Mouse (Mus musculus): ENCODE results near the gene Mmab. TPM values are rescaled to one million over a fixed set of nuclear protein-coding genes. Genes with fewer than 3 reads are reported as not detected.

The Mmab gene
- total and polyA plus RNA-seq, 3 experiments = 10.6 to 23.1 (median 14.5) TPM

GRCm38 (mm10) chr5:114474741-114475491 is 31.1 kb upstream of the Mmab start:
- Histone ChIP-seq H3K36me3 (replicated peaks) (no peaks in the 10 kb centered on the region), H3K27me3 (ENCODE audit: insufficient read depth, low read length) (peaks cover 54% of the 10 kb centered on the region), H3K4me1 (ENCODE audit: insufficient read depth, low read depth, low read length) (no peaks in the 10 kb centered on the region), H3K9me3 (replicated peaks) (no peaks in the 10 kb centered on the region), H3K4me3 (ENCODE audit: low read depth, low read length) (no peak overlapping the region)
- TF ChIP-seq GATA2 (IDR thresholded peaks at IDR 0.05; ENCODE audit: borderline replicate concordance, low read depth, low read length) (no peak), CTCF (IDR thresholded peaks at IDR 0.05; ENCODE audit: low read depth, low read length) (no peak), GATA1 (IDR thresholded peaks at IDR 0.05; ENCODE audit: borderline replicate concordance, low read length) (no peak), TAL1 (conservative IDR thresholded peaks at IDR 0.05; ENCODE audit: low read depth, low read length) (no peak), POLR2AphosphoS5 (IDR thresholded peaks at IDR 0.05; ENCODE audit: insufficient replicate concordance, low read depth, low read length) (no peak)
- no peak for ATAC-seq (ENCODE audit: extremely low read depth, insufficient number of reproducible peaks, low FRiP score, poor library complexity, severe bottlenecking)
- no peak for DNase-seq (ENCODE audit: low spot score)

- Histone ChIP-seq H3K36me3 (replicated peaks) (no peaks in the 10 kb centered on the region), H3K27me3 (ENCODE audit: insufficient read depth, low read length) (peaks cover 51% of the 10 kb centered on the region; the same call in 1 of the 2 replicates), H3K4me1 (ENCODE audit: insufficient read depth, low read depth, low read length) (no peaks in the 10 kb centered on the region), H3K4me3 (ENCODE audit: low read depth, low read length) (no peak overlapping the region), H3K9me3 (replicated peaks) (no peaks in the 10 kb centered on the region)
- TF ChIP-seq TAL1 (conservative IDR thresholded peaks at IDR 0.05; ENCODE audit: low read depth, low read length) (no peak), GATA1 (IDR thresholded peaks at IDR 0.05; ENCODE audit: borderline replicate concordance, low read length) (no peak), POLR2AphosphoS5 (IDR thresholded peaks at IDR 0.05; ENCODE audit: insufficient replicate concordance, low read depth, low read length) (no peak), CTCF (IDR thresholded peaks at IDR 0.05; ENCODE audit: low read depth, low read length) (no peak), GATA2 (IDR thresholded peaks at IDR 0.05; ENCODE audit: borderline replicate concordance, low read depth, low read length) (no peak)
- no peak for DNase-seq (ENCODE audit: low spot score)
- ATAC-seq (ENCODE audit: extremely low read depth, insufficient number of reproducible peaks, low FRiP score, poor library complexity, severe bottlenecking) = no peak
These were observed 26.5 kb upstream of the Mmab start for GRCm38 (mm10) chr5:114470359-114470758.

GRCm38 (mm10) chr5:114468007-114468406 is 24.1 kb upstream of the Mmab start:
- Histone ChIP-seq H3K36me3 (replicated peaks) (no peaks in the 10 kb centered on the region), H3K4me3 (ENCODE audit: low read depth, low read length) (no peak overlapping the region), H3K9me3 (replicated peaks) (no peaks in the 10 kb centered on the region), H3K4me1 (ENCODE audit: insufficient read depth, low read depth, low read length) (peaks cover 8% of the 10 kb centered on the region), H3K27me3 (ENCODE audit: insufficient read depth, low read length) (peaks cover 49% of the 10 kb centered on the region)
- ATAC-seq (ENCODE audit: extremely low read depth, insufficient number of reproducible peaks, low FRiP score, poor library complexity, severe bottlenecking) = no peak
- no peak for DNase-seq (ENCODE audit: low spot score)
- no peak for TF ChIP-seq POLR2AphosphoS5 (IDR thresholded peaks at IDR 0.05; ENCODE audit: insufficient replicate concordance, low read depth, low read length)
- no peak for TF ChIP-seq CTCF (IDR thresholded peaks at IDR 0.05; ENCODE audit: low read depth, low read length)
- no peak for TF ChIP-seq GATA1 (IDR thresholded peaks at IDR 0.05; ENCODE audit: borderline replicate concordance, low read length)
- no peak for TF ChIP-seq GATA2 (IDR thresholded peaks at IDR 0.05; ENCODE audit: borderline replicate concordance, low read depth, low read length)
- no peak for TF ChIP-seq TAL1 (conservative IDR thresholded peaks at IDR 0.05; ENCODE audit: low read depth, low read length)

GRCm38 (mm10) chr5:114467430-114467829 is 23.6 kb upstream of the Mmab start:
- no peak for ATAC-seq (ENCODE audit: extremely low read depth, insufficient number of reproducible peaks, low FRiP score, poor library complexity, severe bottlenecking)
- H3K27me3 ChIP-seq (ENCODE audit: insufficient read depth, low read length) = peaks cover 51% of the 10 kb centered on the region
- H3K36me3 ChIP-seq (replicated peaks) = no peaks in the 10 kb centered on the region
- H3K4me3 ChIP-seq (ENCODE audit: low read depth, low read length) = no peak overlapping the region
- H3K4me1 ChIP-seq (ENCODE audit: insufficient read depth, low read depth, low read length) = peaks cover 10% of the 10 kb centered on the region
- H3K9me3 ChIP-seq (replicated peaks) = no peaks in the 10 kb centered on the region
- no peak for DNase-seq (ENCODE audit: low spot score)
- TF ChIP-seq GATA2 (IDR thresholded peaks at IDR 0.05; ENCODE audit: borderline replicate concordance, low read depth, low read length) (no peak), CTCF (IDR thresholded peaks at IDR 0.05; ENCODE audit: low read depth, low read length) (no peak), TAL1 (conservative IDR thresholded peaks at IDR 0.05; ENCODE audit: low read depth, low read length) (no peak), POLR2AphosphoS5 (IDR thresholded peaks at IDR 0.05; ENCODE audit: insufficient replicate concordance, low read depth, low read length) (no peak), GATA1 (IDR thresholded peaks at IDR 0.05; ENCODE audit: borderline replicate concordance, low read length) (no peak)

- ATAC-seq (ENCODE audit: extremely low read depth, insufficient number of reproducible peaks, low FRiP score, poor library complexity, severe bottlenecking) = no peak
- no peak for DNase-seq (ENCODE audit: low spot score)
- Histone ChIP-seq H3K4me3 (ENCODE audit: low read depth, low read length) (no peak overlapping the region), H3K36me3 (replicated peaks) (no peaks in the 10 kb centered on the region), H3K9me3 (replicated peaks) (no peaks in the 10 kb centered on the region), H3K4me1 (ENCODE audit: insufficient read depth, low read depth, low read length) (peaks cover 10% of the 10 kb centered on the region), H3K27me3 (ENCODE audit: insufficient read depth, low read length) (peaks cover 52% of the 10 kb centered on the region)
- TF ChIP-seq TAL1 (conservative IDR thresholded peaks at IDR 0.05; ENCODE audit: low read depth, low read length) = no peak
- no peak for TF ChIP-seq GATA1 (IDR thresholded peaks at IDR 0.05; ENCODE audit: borderline replicate concordance, low read length)
- no peak for TF ChIP-seq CTCF (IDR thresholded peaks at IDR 0.05; ENCODE audit: low read depth, low read length)
- no peak for TF ChIP-seq GATA2 (IDR thresholded peaks at IDR 0.05; ENCODE audit: borderline replicate concordance, low read depth, low read length)
- no peak for TF ChIP-seq POLR2AphosphoS5 (IDR thresholded peaks at IDR 0.05; ENCODE audit: insufficient replicate concordance, low read depth, low read length)
These were observed 23.2 kb upstream of the Mmab start for GRCm38 (mm10) chr5:114467019-114467418.

GRCm38 (mm10) chr5:114465641-114466040 is 21.8 kb upstream of the Mmab start:
- Histone ChIP-seq H3K27me3 (ENCODE audit: insufficient read depth, low read length) (peaks cover 47% of the 10 kb centered on the region), H3K9me3 (replicated peaks) (no peaks in the 10 kb centered on the region), H3K4me1 (ENCODE audit: insufficient read depth, low read depth, low read length) (peaks cover 16% of the 10 kb centered on the region), H3K36me3 (replicated peaks) (no peaks in the 10 kb centered on the region), H3K4me3 (ENCODE audit: low read depth, low read length) (no peak overlapping the region)
- TF ChIP-seq CTCF (IDR thresholded peaks at IDR 0.05; ENCODE audit: low read depth, low read length) (no peak), GATA1 (IDR thresholded peaks at IDR 0.05; ENCODE audit: borderline replicate concordance, low read length) (no peak), TAL1 (conservative IDR thresholded peaks at IDR 0.05; ENCODE audit: low read depth, low read length) (no peak), POLR2AphosphoS5 (IDR thresholded peaks at IDR 0.05; ENCODE audit: insufficient replicate concordance, low read depth, low read length) (no peak), GATA2 (IDR thresholded peaks at IDR 0.05; ENCODE audit: borderline replicate concordance, low read depth, low read length) (no peak)
- no peak for ATAC-seq (ENCODE audit: extremely low read depth, insufficient number of reproducible peaks, low FRiP score, poor library complexity, severe bottlenecking)
- DNase-seq (ENCODE audit: low spot score) = no peak

All from G1E (cell line).